Mouse (Mus musculus) CH12.LX (cell line): ENCODE measurements at regions not wholly inside any gene's neighbourhood (a gene's known extent, or its start where the extent isn't known, plus 50 kb on each side); places are given as distances from the start of the nearest gene placed in this dataset.
"Not testable (repeated sequence)": the region's sequence is repeated elsewhere in the genome, so short reads cannot be mapped to it uniquely, and the experiment has no call there.

Experiments used
- CTCF ChIP-seq, 2 experiments: IDR thresholded peaks in 1 of 2; conservative IDR thresholded peaks in 1 of 2; 2 replicates each; pipeline ENCODE4 v1.5.1; 2011 to 2012; ENCODE audit warnings: low read depth in 2 of 2, low read length in 2 of 2, improper control_type of control experiment in 1 of 2, inconsistent platforms in 1 of 2, mild to moderate bottlenecking in 1 of 2, moderate library complexity in 1 of 2
- E2F4 ChIP-seq: IDR thresholded peaks from 2 replicates; pipeline ENCODE4 v1.6.1; 2011; ENCODE audit warnings: low read depth, low read length, improper control_type of control experiment; ENCODE audit not compliant: insufficient replicate concordance
- POLR2A ChIP-seq: IDR thresholded peaks from 2 replicates; pipeline ENCODE4 v1.6.1; 2011; ENCODE audit warnings: low read depth, mild to moderate bottlenecking, improper control_type of control experiment, low read length
- SIN3A ChIP-seq: IDR thresholded peaks from 2 replicates; pipeline ENCODE4 v1.6.1; 2012; ENCODE audit warnings: low read length, improper control_type of control experiment, inconsistent platforms
- SMC3 ChIP-seq: IDR thresholded peaks from 2 replicates; pipeline ENCODE4 v1.6.1; 2011; ENCODE audit warnings: low read depth, low read length, improper control_type of control experiment
- USF1 ChIP-seq: IDR thresholded peaks from 2 replicates; pipeline ENCODE4 v1.6.1; 2014; ENCODE audit warnings: low read depth, mild to moderate bottlenecking, inconsistent platforms, low read length, improper control_type of control experiment
- ZKSCAN1 ChIP-seq: IDR thresholded peaks from 2 replicates; pipeline ENCODE4 v1.6.1; 2012; ENCODE audit warnings: low read depth, inconsistent platforms, low read length, improper control_type of control experiment, borderline replicate concordance
- ZMIZ1 ChIP-seq: IDR thresholded peaks from 2 replicates; pipeline ENCODE4 v1.6.1; 2012; ENCODE audit warnings: low read depth, mild to moderate bottlenecking, inconsistent platforms, low read length, improper control_type of control experiment

DNA sequence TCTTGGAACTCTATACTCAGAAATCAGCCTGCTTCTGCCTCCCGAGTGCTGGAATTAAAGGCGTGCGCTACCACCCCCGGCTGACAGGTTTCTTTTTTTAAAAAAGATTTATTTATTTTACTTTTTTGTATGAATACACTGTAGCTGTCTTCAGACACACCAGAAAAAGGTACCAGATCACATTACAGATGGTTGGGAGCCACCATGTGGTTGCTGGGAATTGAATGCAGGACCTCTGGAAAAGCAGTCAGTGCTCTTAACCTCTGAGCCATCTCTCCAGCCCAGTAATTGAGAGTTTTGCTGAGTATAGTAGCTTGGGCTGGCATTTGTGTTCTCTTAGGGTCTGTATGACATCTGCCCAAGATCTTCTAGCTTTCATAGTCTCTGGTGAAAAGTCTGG, 78.4 kb upstream of the Nabp1 start:
- TF ChIP-seq SIN3A; USF1; SMC3; CTCF (conservative IDR thresholded peaks at IDR 0.05 in 1 of 2, IDR thresholded peaks at IDR 0.05 in 1 of 2; ENCODE audit: low read depth in 2 of 2, low read length in 2 of 2); E2F4; POLR2A; ZKSCAN1; ZMIZ1: not testable (repeated sequence)
